Mouse (Mus musculus): ENCODE data around the gene Arhgap32. TPM values are rescaled to one million over a fixed set of nuclear protein-coding genes. Genes with fewer than 3 reads are reported as not detected.
A peak's percentile ranks its signal among the peaks of the same experiment; 100 is the strongest.

Arhgap32 gene
- polyA plus RNA-seq, 1 experiment from 2014 or later, result 7.7 TPM

- ATAC-seq (ENCODE audit: insufficient read depth), result no peak
- Histone ChIP-seq H3K27me3 (ENCODE audit: insufficient read depth, low read length) (no peaks in the 10 kb centered on the region), H3K27ac (ENCODE audit: low read depth) (no peak overlapping the region)
Measured at GRCm38 (mm10) chr9:32291618-32292017, 175.7 kb downstream of the Arhgap32 start.

GRCm38 (mm10) chr9:32292686-32293085 is 176.8 kb downstream of the Arhgap32 start:
- ATAC-seq (ENCODE audit: insufficient read depth) (no peak; the same call in 1 of the 2 replicates), DNase-seq (peak; percentile 46)
- no peak overlapping the region for H3K9ac ChIP-seq
- H3K4me3 ChIP-seq (ENCODE audit: low read depth, low read length), result no peak overlapping the region
- H3K4me1 ChIP-seq (ENCODE audit: insufficient read depth), result 0 out of 2 replicates have a peak, but pooled peaks cover 5% of the 10 kb centered on the region
- H3K9me3 ChIP-seq (ENCODE audit: low read depth, low read length), result no peaks in the 10 kb centered on the region
- no peaks in the 10 kb centered on the region for H3K27me3 ChIP-seq (ENCODE audit: insufficient read depth, low read length)
- no peak overlapping the region for H3K27ac ChIP-seq (ENCODE audit: low read depth)
- no peaks in the 10 kb centered on the region for H3K36me3 ChIP-seq (ENCODE audit: insufficient read depth)
- WGBS, result 20% methylated on average over 5 of the region's 5 CpGs
- H3K4me2 ChIP-seq, result no peak overlapping the region
- TF ChIP-seq CTCF (IDR thresholded peaks at IDR 0.05; ENCODE audit: low read depth), result no peak

More at GRCm38 (mm10) chr9:32291618-32292017, 175.7 kb downstream of the Arhgap32 start:
- no peak overlapping the region for H3K9ac ChIP-seq
- WGBS, result 45% methylated on average over 7 of the region's 7 CpGs
- no peaks in the 10 kb centered on the region for H3K9me3 ChIP-seq (ENCODE audit: low read depth, low read length)
- H3K36me3 ChIP-seq (ENCODE audit: insufficient read depth), result no peaks in the 10 kb centered on the region
- no peak for TF ChIP-seq CTCF (IDR thresholded peaks at IDR 0.05; ENCODE audit: low read depth)
- H3K4me1 ChIP-seq (ENCODE audit: insufficient read depth), result 0 out of 2 replicates have a peak, but pooled peaks cover 5% of the 10 kb centered on the region
- no peak overlapping the region for H3K4me3 ChIP-seq (ENCODE audit: low read depth, low read length)
- no peak overlapping the region for H3K4me2 ChIP-seq
- peak; percentile 31 for DNase-seq

GRCm38 (mm10) chr9:32295061-32295800 is 179.3 kb downstream of the Arhgap32 start:
- ATAC-seq (ENCODE audit: insufficient read depth), result no peak
- H3K9ac ChIP-seq, result no peak overlapping the region
- 0 out of 2 replicates have a peak, but pooled peaks cover 5% of the 10 kb centered on the region for H3K4me1 ChIP-seq (ENCODE audit: insufficient read depth)
- no peaks in the 10 kb centered on the region for H3K9me3 ChIP-seq (ENCODE audit: low read depth, low read length)
- H3K27me3 ChIP-seq (ENCODE audit: insufficient read depth, low read length), result no peaks in the 10 kb centered on the region
- no peak overlapping the region for H3K27ac ChIP-seq (ENCODE audit: low read depth)
- H3K4me3 ChIP-seq (ENCODE audit: low read depth, low read length), result no peak overlapping the region
- DNase-seq, result no peak
- TF ChIP-seq CTCF (IDR thresholded peaks at IDR 0.05; ENCODE audit: low read depth), result no peak
- H3K4me2 ChIP-seq, result no peak overlapping the region
- WGBS, result 81% methylated on average over 9 of the region's 9 CpGs
- H3K36me3 ChIP-seq (ENCODE audit: insufficient read depth), result no peaks in the 10 kb centered on the region

- no peak overlapping the region for H3K4me3 ChIP-seq (ENCODE audit: low read depth, low read length)
- DNase-seq (no peak), ATAC-seq (ENCODE audit: insufficient read depth) (no peak)
- H3K27me3 ChIP-seq (ENCODE audit: insufficient read depth, low read length), result no peaks in the 10 kb centered on the region
- no peaks in the 10 kb centered on the region for H3K4me1 ChIP-seq (ENCODE audit: insufficient read depth)
- 79% methylated on average over 13 of the region's 13 CpGs for WGBS
- no peak overlapping the region for H3K27ac ChIP-seq (ENCODE audit: low read depth)
- no peak for TF ChIP-seq CTCF (IDR thresholded peaks at IDR 0.05; ENCODE audit: low read depth)
- H3K9me3 ChIP-seq (ENCODE audit: low read depth, low read length), result no peaks in the 10 kb centered on the region
- no peak overlapping the region for H3K4me2 ChIP-seq
- H3K9ac ChIP-seq, result no peak overlapping the region
- no peaks in the 10 kb centered on the region for H3K36me3 ChIP-seq (ENCODE audit: insufficient read depth)
Measured at GRCm38 (mm10) chr9:32302501-32303150, 186.7 kb downstream of the Arhgap32 start.

DNA sequence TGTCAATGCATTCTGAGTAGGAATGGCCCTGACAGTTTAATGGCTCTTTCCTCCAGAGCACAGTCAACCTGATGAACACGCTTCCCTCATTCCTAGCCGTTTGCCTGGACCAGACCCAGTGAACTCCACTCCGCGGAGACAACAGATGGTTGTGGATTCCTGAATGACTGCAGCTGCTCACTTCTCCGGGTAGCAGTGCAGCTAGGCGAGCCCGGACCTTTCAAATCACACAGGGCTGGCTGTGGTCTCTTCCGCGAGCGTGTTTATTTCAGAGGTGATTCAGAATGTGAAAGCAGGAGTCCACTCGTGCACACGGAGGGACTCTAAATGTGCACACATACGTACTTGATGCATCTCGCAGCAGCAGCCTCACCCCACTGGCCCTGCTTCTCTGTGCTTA is 195.8 kb downstream of the Arhgap32 start:
- Histone ChIP-seq H3K4me3 (ENCODE audit: low read depth, low read length) (no peak overlapping the region), H3K9me3 (ENCODE audit: low read depth, low read length) (no peaks in the 10 kb centered on the region), H3K4me2 (peak overlapping the region; percentile 39; the same call in 1 of the 2 replicates), H3K9ac (no peak overlapping the region), H3K4me1 (ENCODE audit: insufficient read depth) (peaks cover 10% of the 10 kb centered on the region; the same call in 1 of the 2 replicates), H3K27ac (ENCODE audit: low read depth) (no peak overlapping the region), H3K27me3 (ENCODE audit: insufficient read depth, low read length) (no peaks in the 10 kb centered on the region), H3K36me3 (ENCODE audit: insufficient read depth) (no peaks in the 10 kb centered on the region)
- DNase-seq, result peak; percentile 76
- no peak for TF ChIP-seq CTCF (IDR thresholded peaks at IDR 0.05; ENCODE audit: low read depth)
- peak; percentile 32; the same call in 1 of the 2 replicates for ATAC-seq (ENCODE audit: insufficient read depth)
- WGBS, result 24% methylated on average over 14 of the region's 14 CpGs

GRCm38 (mm10) chr9:32312208-32312607 is 196.3 kb downstream of the Arhgap32 start:
- H3K27ac ChIP-seq (ENCODE audit: low read depth), result no peak overlapping the region
- no peaks in the 10 kb centered on the region for H3K27me3 ChIP-seq (ENCODE audit: insufficient read depth, low read length)
- TF ChIP-seq CTCF (IDR thresholded peaks at IDR 0.05; ENCODE audit: low read depth), result no peak
- peak overlapping the region; percentile 39; the same call in 1 of the 2 replicates for H3K4me2 ChIP-seq
- H3K9me3 ChIP-seq (ENCODE audit: low read depth, low read length), result no peaks in the 10 kb centered on the region
- WGBS, result 39% methylated on average over 4 of the region's 4 CpGs
- no peak overlapping the region for H3K9ac ChIP-seq
- H3K4me3 ChIP-seq (ENCODE audit: low read depth, low read length), result no peak overlapping the region
- DNase-seq (no peak), ATAC-seq (ENCODE audit: insufficient read depth) (no peak)
- no peaks in the 10 kb centered on the region for H3K36me3 ChIP-seq (ENCODE audit: insufficient read depth)
- peaks cover 10% of the 10 kb centered on the region; the same call in 1 of the 2 replicates for H3K4me1 ChIP-seq (ENCODE audit: insufficient read depth)

- H3K27ac ChIP-seq (ENCODE audit: low read depth), result peak overlapping the region; percentile 51
- H3K4me3 ChIP-seq (ENCODE audit: low read depth, low read length), result no peak overlapping the region
- H3K36me3 ChIP-seq (ENCODE audit: insufficient read depth), result no peaks in the 10 kb centered on the region
- no peak for TF ChIP-seq CTCF (IDR thresholded peaks at IDR 0.05; ENCODE audit: low read depth)
- WGBS, result 30% methylated on average over 3 of the region's 3 CpGs
- DNase-seq, result peak; percentile 94
- no peaks in the 10 kb centered on the region for H3K27me3 ChIP-seq (ENCODE audit: insufficient read depth, low read length)
- H3K9ac ChIP-seq, result no peak overlapping the region
- H3K4me2 ChIP-seq, result no peak overlapping the region
- H3K4me1 ChIP-seq (ENCODE audit: insufficient read depth), result peaks cover 13% of the 10 kb centered on the region; the same call in 1 of the 2 replicates
- no peaks in the 10 kb centered on the region for H3K9me3 ChIP-seq (ENCODE audit: low read depth, low read length)
- peak; percentile 94 for ATAC-seq (ENCODE audit: insufficient read depth)
Measured at GRCm38 (mm10) chr9:32314071-32314470, 198.1 kb downstream of the Arhgap32 start.
